Mouse (Mus musculus) spleen, adult 2 months (tissue): Measurements from ENCODE around the gene Adgrv1.

ENCODE experiments used
- CTCF ChIP-seq: fragments of 200-500 bp; IDR thresholded peaks from 2 replicates; pipeline ENCODE4 v1.5.1; 2011; ENCODE audit warnings: mild to moderate bottlenecking, inconsistent platforms; ENCODE audit not compliant: insufficient read depth, insufficient read length, insufficient replicate concordance; ENCODE audit errors: extremely low read depth
- POLR2A ChIP-seq: fragments of 200-500 bp; IDR thresholded peaks from 2 replicates; pipeline ENCODE4 v1.6.1; 2011; ENCODE audit warnings: low read depth, low read length, inconsistent platforms

- TF ChIP-seq POLR2A (no peak), CTCF (no peak)
These were observed 309.2 kb downstream of the Adgrv1 start for GRCm38 (mm10) chr13:81323546-81324316.
